Mouse (Mus musculus): ENCODE measurements around the gene Tanc2. TPM values are rescaled to one million over a fixed set of nuclear protein-coding genes. Genes with fewer than 3 reads are reported as not detected.

Tanc2 gene
- polyA plus RNA-seq, 1 experiment from 2014 or later, result 5.6 TPM

DNA sequence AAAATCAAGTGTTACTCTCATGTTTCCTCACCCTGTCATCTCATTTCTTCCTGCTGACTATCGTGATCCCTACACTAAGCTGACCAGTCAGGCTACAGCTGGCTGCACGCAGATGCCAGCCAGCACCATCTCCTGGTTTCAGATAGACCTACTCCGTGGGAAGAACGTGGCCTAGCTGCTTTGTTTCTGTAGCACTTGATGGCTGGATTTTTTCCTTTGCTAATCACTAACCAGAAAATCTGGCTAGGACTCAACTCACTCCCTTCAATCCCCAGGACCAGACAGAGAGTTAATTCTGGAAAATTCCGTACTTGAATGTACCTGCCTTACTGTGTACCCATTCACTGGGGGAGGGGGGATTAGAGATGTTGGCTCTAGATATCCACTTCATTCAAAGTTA lies 338.4 kb downstream of the Tanc2 start:
- Histone ChIP-seq H3K4me2 (ENCODE audit: low read depth, severe bottlenecking) (no peak overlapping the region), H3K9me3 (ENCODE audit: control insufficient read depth, low read length) (no peaks in the 10 kb centered on the region), H3K9ac (ENCODE audit: low read length) (no peak overlapping the region), H3K4me1 (ENCODE audit: control insufficient read depth, insufficient read depth, low read length) (no peaks in the 10 kb centered on the region), H3K4me3 (ENCODE audit: low read depth, low read length) (no peak overlapping the region), H3K36me3 (ENCODE audit: control insufficient read depth, insufficient read depth, low read length) (no peaks in the 10 kb centered on the region), H3K27ac (replicated peaks; ENCODE audit: low read depth, low read length) (no peak overlapping the region), H3K27me3 (ENCODE audit: control insufficient read depth, insufficient read depth, low read length) (no peaks in the 10 kb centered on the region)
- WGBS, result 83% methylated on average over 5 of the region's 5 CpGs
- ATAC-seq (ENCODE audit: insufficient number of reproducible peaks, low FRiP score, low TSS enrichment, low read depth), result no peak
- no peak for DNase-seq (ENCODE audit: low spot score)

GRCm38 (mm10) chr11:105931380-105931779 lies 341.6 kb downstream of the Tanc2 start:
- Histone ChIP-seq H3K4me2 (ENCODE audit: low read depth, severe bottlenecking) (no peak overlapping the region), H3K36me3 (ENCODE audit: control insufficient read depth, insufficient read depth, low read length) (no peaks in the 10 kb centered on the region), H3K4me1 (ENCODE audit: control insufficient read depth, insufficient read depth, low read length) (no peaks in the 10 kb centered on the region), H3K9me3 (ENCODE audit: control insufficient read depth, low read length) (no peaks in the 10 kb centered on the region), H3K4me3 (ENCODE audit: low read depth, low read length) (no peak overlapping the region), H3K27me3 (ENCODE audit: control insufficient read depth, insufficient read depth, low read length) (no peaks in the 10 kb centered on the region), H3K9ac (ENCODE audit: low read length) (0 out of 2 replicates have a peak overlapping the region, but pooled peaks have one; percentile 17), H3K27ac (replicated peaks; ENCODE audit: low read depth, low read length) (no peak overlapping the region)
- no peak for ATAC-seq (ENCODE audit: insufficient number of reproducible peaks, low FRiP score, low TSS enrichment, low read depth)
- DNase-seq (ENCODE audit: low spot score), result no peak
- WGBS, result 82% methylated on average over 3 of the region's 3 CpGs

GRCm38 (mm10) chr11:105933746-105934145 lies 344.0 kb downstream of the Tanc2 start:
- 83% methylated on average over 8 of the region's 8 CpGs for WGBS
- Histone ChIP-seq H3K9ac (ENCODE audit: low read length) (no peak overlapping the region), H3K4me1 (ENCODE audit: control insufficient read depth, insufficient read depth, low read length) (no peaks in the 10 kb centered on the region), H3K4me2 (ENCODE audit: low read depth, severe bottlenecking) (no peak overlapping the region), H3K27me3 (ENCODE audit: control insufficient read depth, insufficient read depth, low read length) (no peaks in the 10 kb centered on the region), H3K4me3 (ENCODE audit: low read depth, low read length) (no peak overlapping the region), H3K36me3 (ENCODE audit: control insufficient read depth, insufficient read depth, low read length) (no peaks in the 10 kb centered on the region), H3K9me3 (ENCODE audit: control insufficient read depth, low read length) (no peaks in the 10 kb centered on the region), H3K27ac (replicated peaks; ENCODE audit: low read depth, low read length) (no peak overlapping the region)
- no peak for DNase-seq (ENCODE audit: low spot score)
- ATAC-seq (ENCODE audit: insufficient number of reproducible peaks, low FRiP score, low TSS enrichment, low read depth), result no peak

DNA sequence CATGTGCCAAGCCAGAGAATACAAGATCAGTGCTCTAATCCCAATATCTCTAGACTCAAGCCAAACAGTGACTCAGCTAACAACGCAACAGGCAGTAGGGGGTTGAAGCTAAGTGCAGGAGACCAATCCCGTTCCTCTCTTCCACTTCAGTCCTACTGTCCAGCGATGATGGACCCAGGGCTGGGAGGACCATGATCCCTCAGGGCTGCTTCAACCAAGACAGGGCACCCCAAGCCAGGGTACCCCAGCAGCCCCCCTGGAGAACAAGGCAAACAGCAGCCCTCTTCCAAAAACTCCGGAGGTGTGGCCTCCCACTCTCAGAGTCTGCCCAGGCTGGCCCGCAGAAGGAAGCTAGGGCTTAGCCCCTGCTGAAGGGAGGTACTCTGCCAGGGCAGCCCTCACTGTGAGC lies 344.5 kb downstream of the Tanc2 start:
- ATAC-seq (ENCODE audit: insufficient number of reproducible peaks, low FRiP score, low TSS enrichment, low read depth), result no peak
- Histone ChIP-seq H3K27ac (replicated peaks; ENCODE audit: low read depth, low read length) (no peak overlapping the region), H3K9ac (ENCODE audit: low read length) (no peak overlapping the region), H3K36me3 (ENCODE audit: control insufficient read depth, insufficient read depth, low read length) (no peaks in the 10 kb centered on the region), H3K27me3 (ENCODE audit: control insufficient read depth, insufficient read depth, low read length) (no peaks in the 10 kb centered on the region), H3K9me3 (ENCODE audit: control insufficient read depth, low read length) (no peaks in the 10 kb centered on the region), H3K4me2 (ENCODE audit: low read depth, severe bottlenecking) (no peak overlapping the region), H3K4me3 (ENCODE audit: low read depth, low read length) (no peak overlapping the region), H3K4me1 (ENCODE audit: control insufficient read depth, insufficient read depth, low read length) (no peaks in the 10 kb centered on the region)
- no peak for DNase-seq (ENCODE audit: low spot score)
- WGBS, result 76% methylated on average over 5 of the region's 5 CpGs

GRCm38 (mm10) chr11:105934816-105935215 lies 345.0 kb downstream of the Tanc2 start:
- H3K9me3 ChIP-seq (ENCODE audit: control insufficient read depth, low read length), result no peaks in the 10 kb centered on the region
- H3K36me3 ChIP-seq (ENCODE audit: control insufficient read depth, insufficient read depth, low read length), result no peaks in the 10 kb centered on the region
- no peak overlapping the region for H3K4me2 ChIP-seq (ENCODE audit: low read depth, severe bottlenecking)
- no peak for ATAC-seq (ENCODE audit: insufficient number of reproducible peaks, low FRiP score, low TSS enrichment, low read depth)
- no peaks in the 10 kb centered on the region for H3K4me1 ChIP-seq (ENCODE audit: control insufficient read depth, insufficient read depth, low read length)
- DNase-seq (ENCODE audit: low spot score), result no peak
- no peak overlapping the region for H3K4me3 ChIP-seq (ENCODE audit: low read depth, low read length)
- no peak overlapping the region for H3K27ac ChIP-seq (replicated peaks; ENCODE audit: low read depth, low read length)
- WGBS, result 50% methylated on average over 6 of the region's 6 CpGs
- no peak overlapping the region for H3K9ac ChIP-seq (ENCODE audit: low read length)
- no peaks in the 10 kb centered on the region for H3K27me3 ChIP-seq (ENCODE audit: control insufficient read depth, insufficient read depth, low read length)

DNA sequence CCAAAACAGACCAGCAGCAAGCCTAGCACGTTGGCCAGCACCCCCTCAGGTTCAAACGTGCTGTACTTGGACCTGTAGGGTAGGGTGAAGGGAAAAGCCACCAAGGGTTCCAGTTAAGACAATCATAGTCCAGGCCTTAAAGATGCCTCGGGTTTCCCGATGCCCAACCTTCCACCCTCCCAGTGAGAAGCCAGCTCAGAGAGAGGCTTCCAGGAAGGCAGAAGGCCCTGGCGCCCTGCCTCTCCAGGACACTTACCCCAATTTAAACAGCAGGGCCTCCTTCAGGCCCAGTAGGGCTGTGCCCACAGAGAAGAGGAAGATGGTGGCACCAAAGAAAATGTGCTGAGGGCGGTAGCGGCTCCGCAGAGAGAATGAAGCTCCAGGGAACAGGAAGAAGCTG lies 345.7 kb downstream of the Tanc2 start:
- WGBS, result 87% methylated on average over 8 of the region's 8 CpGs
- Histone ChIP-seq H3K27ac (replicated peaks; ENCODE audit: low read depth, low read length) (no peak overlapping the region), H3K9ac (ENCODE audit: low read length) (no peak overlapping the region), H3K4me3 (ENCODE audit: low read depth, low read length) (no peak overlapping the region), H3K36me3 (ENCODE audit: control insufficient read depth, insufficient read depth, low read length) (no peaks in the 10 kb centered on the region), H3K4me1 (ENCODE audit: control insufficient read depth, insufficient read depth, low read length) (no peaks in the 10 kb centered on the region), H3K27me3 (ENCODE audit: control insufficient read depth, insufficient read depth, low read length) (no peaks in the 10 kb centered on the region), H3K4me2 (ENCODE audit: low read depth, severe bottlenecking) (no peak overlapping the region), H3K9me3 (ENCODE audit: control insufficient read depth, low read length) (no peaks in the 10 kb centered on the region)
- DNase-seq (ENCODE audit: low spot score) (no peak), ATAC-seq (ENCODE audit: insufficient number of reproducible peaks, low FRiP score, low TSS enrichment, low read depth) (no peak)

GRCm38 (mm10) chr11:105936200-105936599 lies 346.4 kb downstream of the Tanc2 start:
- Histone ChIP-seq H3K9ac (ENCODE audit: low read length) (no peak overlapping the region), H3K4me3 (ENCODE audit: low read depth, low read length) (no peak overlapping the region), H3K36me3 (ENCODE audit: control insufficient read depth, insufficient read depth, low read length) (no peaks in the 10 kb centered on the region), H3K27ac (replicated peaks; ENCODE audit: low read depth, low read length) (no peak overlapping the region), H3K9me3 (ENCODE audit: control insufficient read depth, low read length) (no peaks in the 10 kb centered on the region), H3K4me1 (ENCODE audit: control insufficient read depth, insufficient read depth, low read length) (no peaks in the 10 kb centered on the region), H3K27me3 (ENCODE audit: control insufficient read depth, insufficient read depth, low read length) (no peaks in the 10 kb centered on the region), H3K4me2 (ENCODE audit: low read depth, severe bottlenecking) (no peak overlapping the region)
- DNase-seq (ENCODE audit: low spot score), result no peak
- WGBS, result 88% methylated on average over 6 of the region's 6 CpGs
- ATAC-seq (ENCODE audit: insufficient number of reproducible peaks, low FRiP score, low TSS enrichment, low read depth), result no peak

DNA sequence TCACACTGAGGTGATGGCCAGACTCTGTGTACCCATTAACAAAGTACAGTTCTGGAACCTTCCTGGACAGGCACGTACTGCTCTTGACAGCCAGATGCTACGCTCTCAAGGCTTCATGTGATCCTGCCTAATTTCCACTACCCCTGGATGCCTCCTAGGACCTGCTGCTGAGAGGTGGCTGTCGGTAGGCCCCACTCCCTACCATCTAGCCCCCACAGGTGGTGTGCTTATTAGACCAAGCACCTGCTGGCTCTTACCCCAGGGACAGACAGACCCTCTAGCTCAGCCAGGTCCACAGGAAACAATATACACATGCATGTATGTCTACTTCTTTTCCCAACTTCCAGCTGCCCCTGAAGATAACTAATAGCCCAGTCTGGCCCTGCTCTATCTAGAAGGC lies 347.2 kb downstream of the Tanc2 start:
- Histone ChIP-seq H3K9me3 (ENCODE audit: control insufficient read depth, low read length) (no peaks in the 10 kb centered on the region), H3K9ac (ENCODE audit: low read length) (no peak overlapping the region), H3K27ac (replicated peaks; ENCODE audit: low read depth, low read length) (no peak overlapping the region), H3K27me3 (ENCODE audit: control insufficient read depth, insufficient read depth, low read length) (no peaks in the 10 kb centered on the region), H3K4me1 (ENCODE audit: control insufficient read depth, insufficient read depth, low read length) (no peaks in the 10 kb centered on the region), H3K4me3 (ENCODE audit: low read depth, low read length) (no peak overlapping the region), H3K4me2 (ENCODE audit: low read depth, severe bottlenecking) (no peak overlapping the region), H3K36me3 (ENCODE audit: control insufficient read depth, insufficient read depth, low read length) (no peaks in the 10 kb centered on the region)
- DNase-seq (ENCODE audit: low spot score) (no peak), ATAC-seq (ENCODE audit: insufficient number of reproducible peaks, low FRiP score, low TSS enrichment, low read depth) (no peak)
- WGBS, result 83% methylated on average over 3 of the region's 3 CpGs

DNA sequence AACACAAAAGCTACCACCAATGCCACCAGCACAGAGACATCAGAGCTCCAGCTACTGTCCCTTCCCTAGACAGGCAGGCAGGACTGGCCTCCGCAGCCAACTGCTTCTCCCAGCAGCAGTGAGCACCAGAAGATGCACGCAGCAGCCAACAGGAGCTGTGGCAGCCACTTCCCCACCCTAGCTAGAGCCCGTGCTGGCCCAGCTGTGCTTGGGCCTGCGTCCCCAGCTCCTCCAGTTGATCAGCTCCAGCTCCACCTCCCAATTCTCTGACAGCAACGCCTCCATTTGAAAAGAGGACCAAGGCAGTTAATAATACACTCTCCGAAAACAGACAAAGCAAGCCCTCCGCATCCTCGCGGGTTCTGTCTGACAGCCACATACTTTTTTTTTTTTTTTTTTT lies 349.0 kb downstream of the Tanc2 start:
- DNase-seq (ENCODE audit: low spot score) (no peak), ATAC-seq (ENCODE audit: insufficient number of reproducible peaks, low FRiP score, low TSS enrichment, low read depth) (no peak)
- Histone ChIP-seq H3K27me3 (ENCODE audit: control insufficient read depth, insufficient read depth, low read length) (0 out of 2 replicates have a peak, but pooled peaks cover 3% of the 10 kb centered on the region), H3K4me1 (ENCODE audit: control insufficient read depth, insufficient read depth, low read length) (0 out of 2 replicates have a peak, but pooled peaks cover 5% of the 10 kb centered on the region), H3K27ac (replicated peaks; ENCODE audit: low read depth, low read length) (no peak overlapping the region), H3K4me2 (ENCODE audit: low read depth, severe bottlenecking) (no peak overlapping the region), H3K4me3 (ENCODE audit: low read depth, low read length) (no peak overlapping the region), H3K9me3 (ENCODE audit: control insufficient read depth, low read length) (no peaks in the 10 kb centered on the region), H3K36me3 (ENCODE audit: control insufficient read depth, insufficient read depth, low read length) (no peaks in the 10 kb centered on the region), H3K9ac (ENCODE audit: low read length) (no peak overlapping the region)
- 72% methylated on average over 9 of the region's 9 CpGs for WGBS

Data from limb, embryonic 11.5 days (tissue).